Mouse (Mus musculus): ENCODE data around the gene Tulp3. TPM values are rescaled to one million over a fixed set of nuclear protein-coding genes. Genes with fewer than 3 reads are reported as not detected.
"Not testable (repeated sequence)": the region's sequence is repeated elsewhere in the genome, so short reads cannot be mapped to it uniquely, and the experiment has no call there.

Gene Tulp3
- total RNA-seq (2015) (2.6 and 3.3 TPM in 2 replicates), total RNA-seq (2017) (1.4 and 2.4 TPM in 2 replicates)

- ATAC-seq (ENCODE audit: poor library complexity, severe bottlenecking): peak; percentile 95
Measured at GRCm38 (mm10) chr6:128355726-128356416, at the start of gene Tulp3. Tulp3 (minus strand) TSS chr6:128355851.

GRCm38 (mm10) chr6:128404708-128405107 lies 49.1 kb upstream of the Tulp3 start:
- no peak for ATAC-seq (ENCODE audit: poor library complexity, severe bottlenecking)

- no peak for ATAC-seq (ENCODE audit: poor library complexity, severe bottlenecking)
Measured at GRCm38 (mm10) chr6:128399421-128400185, 44.0 kb upstream of the Tulp3 start.

GRCm38 (mm10) chr6:128398996-128399395 lies 43.3 kb upstream of the Tulp3 start, which contains the start of gene Nrip2:
Nrip2 (plus strand) TSS chr6:128399296.
- no peak for ATAC-seq (ENCODE audit: poor library complexity, severe bottlenecking)

- ATAC-seq (ENCODE audit: poor library complexity, severe bottlenecking): no peak
Measured at GRCm38 (mm10) chr6:128397574-128398261, 42.1 kb upstream of the Tulp3 start.

GRCm38 (mm10) chr6:128390683-128391082 lies 35.0 kb upstream of the Tulp3 start:
- ATAC-seq (ENCODE audit: poor library complexity, severe bottlenecking): no peak

GRCm38 (mm10) chr6:128389185-128389584 lies 33.5 kb upstream of the Tulp3 start:
- no peak for ATAC-seq (ENCODE audit: poor library complexity, severe bottlenecking)

GRCm38 (mm10) chr6:128385026-128385425 lies 29.4 kb upstream of the Tulp3 start:
- no peak for ATAC-seq (ENCODE audit: poor library complexity, severe bottlenecking)

- no peak for ATAC-seq (ENCODE audit: poor library complexity, severe bottlenecking)
Measured at GRCm38 (mm10) chr6:128383752-128384151, 28.1 kb upstream of the Tulp3 start.

GRCm38 (mm10) chr6:128381254-128381653 lies 25.6 kb upstream of the Tulp3 start:
- peak; percentile 73 for ATAC-seq (ENCODE audit: poor library complexity, severe bottlenecking)

- not testable (repeated sequence) for ATAC-seq (ENCODE audit: poor library complexity, severe bottlenecking)
Measured at GRCm38 (mm10) chr6:128380594-128381167, 25.0 kb upstream of the Tulp3 start.

GRCm38 (mm10) chr6:128379636-128380035 lies 24.0 kb upstream of the Tulp3 start:
- ATAC-seq (ENCODE audit: poor library complexity, severe bottlenecking): peak; percentile 73

- ATAC-seq (ENCODE audit: poor library complexity, severe bottlenecking): no peak
Measured at GRCm38 (mm10) chr6:128376371-128377085, 20.9 kb upstream of the Tulp3 start.

GRCm38 (mm10) chr6:128375192-128375591 lies 19.5 kb upstream of the Tulp3 start, which contains the start of the genes Tex52 and Gm44596:
Tex52 (plus strand) TSS chr6:128375456.
Gm44596 (plus strand) TSS chr6:128375503.
- no peak for ATAC-seq (ENCODE audit: poor library complexity, severe bottlenecking)

- ATAC-seq (ENCODE audit: poor library complexity, severe bottlenecking): no peak
Measured at GRCm38 (mm10) chr6:128370040-128370439, 14.4 kb upstream of the Tulp3 start.

GRCm38 (mm10) chr6:128366466-128366865 lies 10.8 kb upstream of the Tulp3 start:
- no peak for ATAC-seq (ENCODE audit: poor library complexity, severe bottlenecking)

- no peak for ATAC-seq (ENCODE audit: poor library complexity, severe bottlenecking)
Measured at GRCm38 (mm10) chr6:128364721-128365120, 9.1 kb upstream of the Tulp3 start.

- ATAC-seq (ENCODE audit: poor library complexity, severe bottlenecking): no peak
Measured at GRCm38 (mm10) chr6:128363007-128363825, 7.6 kb upstream of the Tulp3 start.

- peak; percentile 73 for ATAC-seq (ENCODE audit: poor library complexity, severe bottlenecking)
Measured at GRCm38 (mm10) chr6:128362381-128363006, 6.8 kb upstream of the Tulp3 start, which contains the start of the genes Rhno1 and Foxm1. Rhno1 (minus strand) TSS chr6:128362911. Foxm1 (plus strand) TSS chr6:128362967.

Data from megakaryocyte, adult 5-6 weeks (primary cell).